Mouse (Mus musculus) gastrocnemius, adult 2 months (tissue): ENCODE measurements around the gene Rin2. TPM values are rescaled to one million over a fixed set of nuclear protein-coding genes. Genes with fewer than 3 reads are reported as not detected.

Experiments used
- DNase-seq: peaks from one replicate; pipeline ENCODE4 v3.0.0; 2022
- H3K27ac ChIP-seq: fragments of 200-600 bp; 2 replicates; pipeline ENCODE4 v1.8.1; 2022; ENCODE audit warnings: mild to moderate bottlenecking
- H3K4me3 ChIP-seq: fragments of 200-600 bp; 2 replicates; pipeline ENCODE4 v1.8.1; 2022; ENCODE audit warnings: mild to moderate bottlenecking, moderate library complexity
- CTCF ChIP-seq: fragments of 200-600 bp; IDR thresholded peaks from 2 replicates; pipeline ENCODE4 v1.8.1; 2022; ENCODE audit warnings: antibody characterized with exemption, mild to moderate bottlenecking, moderate library complexity
- intact Hi-C: fragments of 180-260 bp; cut with DNase I; formaldehyde crosslinking; loops from one replicate; pipeline ENCODE4 v1.15.1; 2025
- total RNA-seq, 2 experiments: library from RNA; stranded (reverse); gene quantifications; 2 replicates each; pipeline ENCODE4 v1.2.3; 2021

Rin2 gene
- total RNA-seq, 2 experiments from 2014 or later: 10.3 to 11.5 TPM

DNA sequence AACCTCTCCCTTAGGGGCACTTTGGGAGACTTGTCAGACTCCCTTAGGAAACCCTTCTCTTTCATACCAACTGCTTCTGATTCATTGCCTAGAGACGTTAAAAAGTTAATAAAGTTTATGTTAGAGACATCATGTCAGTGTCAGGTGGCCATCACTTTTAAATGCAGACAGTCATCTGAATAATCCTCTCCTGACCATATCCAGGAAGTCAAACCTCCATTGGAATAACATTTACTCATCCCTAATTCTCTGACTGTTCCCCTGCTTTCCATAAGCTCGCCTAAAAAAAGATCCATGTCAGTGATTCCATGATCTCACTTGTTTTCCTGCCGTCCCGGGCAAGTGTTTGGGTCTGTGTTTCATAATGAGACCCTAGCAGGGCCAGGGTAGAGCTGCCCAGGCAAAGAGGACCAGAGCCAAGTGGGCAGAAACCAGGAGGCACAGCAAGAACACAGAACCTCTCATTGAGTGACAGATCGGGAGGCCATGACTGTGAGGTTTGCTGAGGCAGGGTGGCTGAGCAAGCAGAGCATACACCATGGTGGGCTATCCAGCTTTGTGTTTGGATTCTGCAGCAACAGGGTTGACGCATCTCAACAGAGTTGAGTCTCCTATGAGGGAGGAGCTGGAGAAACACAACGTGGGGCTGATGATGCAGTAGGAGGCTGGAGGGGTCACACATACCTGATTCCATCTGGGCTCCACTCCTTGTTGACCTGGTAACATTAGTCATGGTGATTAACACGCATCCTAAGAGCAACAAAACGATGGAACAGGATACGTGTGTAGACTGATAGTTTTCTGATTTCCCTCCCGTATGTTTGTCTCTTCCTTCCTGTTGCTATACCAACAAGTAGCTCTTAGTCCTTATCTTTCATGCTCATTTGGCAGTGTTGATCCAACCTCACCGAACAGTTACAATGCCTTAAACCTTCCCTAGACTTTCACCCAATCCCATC, 81.1 kb downstream of the Rin2 start:
- no peak for TF ChIP-seq CTCF
- no peak for DNase-seq
- no peak overlapping the region for H3K4me3 ChIP-seq
- intact Hi-C loops: no loop called here
- H3K27ac ChIP-seq: no peak overlapping the region

GRCm38 (mm10) chr2:145760121-145760520, 85.1 kb downstream of the Rin2 start:
- no peak for TF ChIP-seq CTCF
- H3K27ac ChIP-seq: peak overlapping the region; percentile 68

DNA sequence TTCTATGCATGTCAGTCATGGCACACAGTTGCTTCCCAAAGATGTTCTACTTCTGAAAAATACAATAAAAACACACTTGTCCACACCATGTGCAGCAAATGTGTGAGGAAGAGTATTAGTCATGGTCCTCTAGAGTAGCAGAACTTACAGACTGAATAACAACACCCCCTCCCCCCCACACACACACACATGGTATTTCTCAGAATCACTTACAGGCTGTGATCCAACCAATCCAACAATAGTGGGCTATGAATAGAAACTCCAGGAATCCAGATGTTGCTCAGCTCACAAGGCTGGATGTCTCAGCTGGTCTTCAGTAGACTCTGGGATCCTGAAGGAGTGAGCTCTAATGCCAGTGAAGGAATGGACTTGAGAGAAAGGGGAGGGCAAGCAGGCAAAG, 86.4 kb downstream of the Rin2 start:
- DNase-seq: no peak
- Histone ChIP-seq H3K4me3 (no peak overlapping the region), H3K27ac (no peak overlapping the region)
- intact Hi-C loops: no loop called here
- no peak for TF ChIP-seq CTCF

More at GRCm38 (mm10) chr2:145760121-145760520, 85.1 kb downstream of the Rin2 start:
- intact Hi-C loops: no loop called here
- H3K4me3 ChIP-seq: no peak overlapping the region
- no peak for DNase-seq

DNA sequence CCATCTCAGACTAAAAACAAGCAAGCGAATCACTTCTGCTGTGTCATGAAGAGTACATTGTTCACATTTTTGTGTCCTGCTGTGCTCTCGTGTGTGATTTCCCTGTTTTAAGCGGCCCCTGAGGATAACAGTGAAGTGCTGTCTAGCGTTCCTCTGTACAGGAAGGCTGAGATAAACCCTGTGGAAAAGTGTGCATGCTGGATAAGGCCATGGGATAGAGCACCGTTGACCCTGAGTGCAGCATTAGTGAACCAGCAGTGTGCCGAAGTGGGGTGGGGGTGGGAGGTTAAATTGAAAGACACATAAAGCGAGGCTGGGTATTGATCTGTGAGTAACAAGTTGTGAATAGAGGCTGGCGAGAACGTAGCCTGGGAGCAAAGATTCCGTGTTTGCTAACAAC, 94.9 kb downstream of the Rin2 start:
- intact Hi-C loops: no loop called here
- DNase-seq: no peak
- TF ChIP-seq CTCF: no peak
- no peak overlapping the region for H3K4me3 ChIP-seq
- no peak overlapping the region for H3K27ac ChIP-seq

GRCm38 (mm10) chr2:145770730-145771536, 95.9 kb downstream of the Rin2 start:
- Histone ChIP-seq H3K27ac (peak overlapping the region; percentile 40), H3K4me3 (no peak overlapping the region)
- DNase-seq: peak; percentile 25
- intact Hi-C loops: no loop called here
- no peak for TF ChIP-seq CTCF

GRCm38 (mm10) chr2:145783247-145783646, 108.2 kb downstream of the Rin2 start:
- intact Hi-C loops: no loop called here
- DNase-seq: peak; percentile 50
- peak overlapping the region; percentile 58 for H3K27ac ChIP-seq
- peak overlapping the region; percentile 38 for H3K4me3 ChIP-seq
- TF ChIP-seq CTCF: no peak

DNA sequence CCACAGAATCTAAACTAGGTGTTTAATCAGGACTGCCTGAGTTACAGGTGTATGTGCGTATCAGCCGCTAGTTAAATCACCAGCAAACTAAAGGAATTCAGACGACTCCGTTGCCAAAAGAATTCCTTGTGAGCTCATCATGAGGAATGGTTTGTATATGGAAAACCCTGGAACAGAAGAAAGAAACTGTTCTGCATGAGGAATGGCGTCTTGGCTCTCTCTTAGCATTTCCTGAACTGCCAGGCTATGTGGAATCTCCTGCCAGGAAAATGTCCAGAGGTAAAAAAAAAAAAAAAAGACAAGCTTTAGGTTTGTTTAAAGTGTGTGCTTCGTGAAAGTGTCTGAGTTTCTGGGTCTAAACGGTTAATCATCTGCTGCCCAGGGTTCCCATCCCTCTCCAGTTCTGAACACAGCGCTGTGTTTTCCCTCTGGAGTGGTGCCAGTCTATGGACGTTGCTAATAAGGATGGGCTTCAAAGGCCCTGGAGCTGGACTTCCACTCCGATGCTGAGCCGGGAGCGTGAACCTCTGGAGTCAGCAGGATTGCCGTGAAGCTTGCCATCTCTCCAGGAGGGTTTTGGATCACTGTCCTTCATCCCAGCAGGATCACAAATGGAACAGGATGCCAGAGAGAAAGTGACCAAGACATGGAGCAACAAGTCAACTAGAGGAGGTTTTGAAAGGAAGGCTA, 109.4 kb downstream of the Rin2 start:
- no peak for TF ChIP-seq CTCF
- DNase-seq: no peak
- intact Hi-C loops: no loop called here
- peak overlapping the region; percentile 38 for H3K4me3 ChIP-seq
- peak overlapping the region; percentile 43 for H3K27ac ChIP-seq

GRCm38 (mm10) chr2:145784964-145785363, 109.9 kb downstream of the Rin2 start:
- no peak for DNase-seq
- no peak for TF ChIP-seq CTCF
- peak overlapping the region; percentile 43 for H3K27ac ChIP-seq
- intact Hi-C loops: no loop called here
- H3K4me3 ChIP-seq: peak overlapping the region; percentile 38; the same call in 1 of the 2 replicates

DNA sequence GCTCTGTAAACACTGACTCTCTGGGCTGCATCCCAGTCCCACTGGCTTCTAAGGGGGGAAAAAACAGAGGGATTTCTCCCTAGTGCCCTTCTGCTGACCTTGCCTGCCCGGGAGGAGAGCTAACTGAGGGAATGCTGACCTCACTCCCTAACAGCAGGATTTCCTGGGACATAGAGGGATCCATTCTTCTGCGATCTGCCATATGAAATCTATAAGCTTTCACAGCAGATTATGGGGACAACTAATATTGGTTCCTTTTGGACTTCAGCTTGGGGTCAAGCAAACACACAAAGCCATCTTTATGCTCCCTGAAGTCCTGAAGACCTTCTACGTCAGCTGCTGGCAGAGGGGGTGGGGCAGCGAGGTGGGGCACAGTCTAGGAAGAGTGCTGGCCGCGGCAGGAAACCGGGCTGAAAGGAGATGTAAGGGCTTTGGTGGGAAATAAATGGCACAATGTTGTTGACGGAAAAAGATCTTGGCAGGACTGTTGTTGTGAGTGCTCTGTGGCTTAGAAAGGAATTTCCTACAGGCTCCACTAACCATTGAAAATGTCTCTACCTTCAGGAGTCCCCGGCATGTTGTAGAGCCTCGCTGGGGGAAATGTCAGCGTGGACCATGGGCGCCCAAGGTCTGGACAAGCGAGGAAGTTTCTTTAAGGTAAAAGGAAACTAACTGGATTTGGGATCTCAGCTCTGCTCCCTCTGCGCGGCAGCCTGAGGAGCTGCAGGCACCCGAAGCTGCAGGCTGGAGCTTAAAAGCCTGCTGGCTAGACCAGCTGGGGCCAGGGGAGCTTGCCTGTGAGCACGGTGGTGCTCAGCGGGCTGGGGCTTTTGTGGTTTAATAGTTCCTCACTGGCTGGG, 111.0 kb downstream of the Rin2 start:
- intact Hi-C loops: no loop called here
- peak overlapping the region; percentile 74 for H3K4me3 ChIP-seq
- peak overlapping the region; percentile 79 for H3K27ac ChIP-seq
- DNase-seq: peak; percentile 63
- peak; percentile 27; the same call in 1 of the 2 replicates for TF ChIP-seq CTCF

GRCm38 (mm10) chr2:145786618-145786932, 111.6 kb downstream of the Rin2 start:
- peak overlapping the region; percentile 79 for H3K27ac ChIP-seq
- H3K4me3 ChIP-seq: peak overlapping the region; percentile 74
- DNase-seq: no peak
- intact Hi-C loops: no loop called here
- TF ChIP-seq CTCF: no peak

DNA sequence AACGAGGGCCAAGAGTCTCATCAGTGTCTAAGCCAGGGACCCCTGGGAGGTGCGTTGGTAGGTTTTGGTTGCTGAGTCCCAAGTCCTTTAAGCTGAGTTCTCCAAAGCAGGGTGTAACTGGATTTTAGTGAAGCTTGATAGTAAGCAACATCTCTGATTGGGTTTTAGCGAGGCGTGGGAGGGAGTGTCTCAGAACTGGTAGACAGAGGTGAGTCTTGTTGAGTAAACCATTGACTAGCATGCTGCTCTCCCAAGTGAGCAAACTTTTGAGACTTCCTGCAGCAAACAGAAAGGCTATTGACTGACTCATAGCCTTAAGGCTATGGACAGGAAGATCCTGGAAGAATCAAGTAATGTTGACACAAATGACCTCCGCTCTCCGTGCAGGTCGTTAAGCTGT, 112.5 kb downstream of the Rin2 start:
- Histone ChIP-seq H3K4me3 (peak overlapping the region; percentile 74), H3K27ac (peak overlapping the region; percentile 79)
- no peak for TF ChIP-seq CTCF
- DNase-seq: no peak
- intact Hi-C loops: no loop called here
